Mouse (Mus musculus): Measurements from ENCODE around the gene Mycbpap. TPM values are rescaled to one million over a fixed set of nuclear protein-coding genes. Genes with fewer than 3 reads are reported as not detected.

Mycbpap gene
- polyA plus RNA-seq (2015; fragmentation: Nextera tagmentation; extraction: Ambion mirVana): 2.2 and 2.5 TPM in 2 replicates

DNA sequence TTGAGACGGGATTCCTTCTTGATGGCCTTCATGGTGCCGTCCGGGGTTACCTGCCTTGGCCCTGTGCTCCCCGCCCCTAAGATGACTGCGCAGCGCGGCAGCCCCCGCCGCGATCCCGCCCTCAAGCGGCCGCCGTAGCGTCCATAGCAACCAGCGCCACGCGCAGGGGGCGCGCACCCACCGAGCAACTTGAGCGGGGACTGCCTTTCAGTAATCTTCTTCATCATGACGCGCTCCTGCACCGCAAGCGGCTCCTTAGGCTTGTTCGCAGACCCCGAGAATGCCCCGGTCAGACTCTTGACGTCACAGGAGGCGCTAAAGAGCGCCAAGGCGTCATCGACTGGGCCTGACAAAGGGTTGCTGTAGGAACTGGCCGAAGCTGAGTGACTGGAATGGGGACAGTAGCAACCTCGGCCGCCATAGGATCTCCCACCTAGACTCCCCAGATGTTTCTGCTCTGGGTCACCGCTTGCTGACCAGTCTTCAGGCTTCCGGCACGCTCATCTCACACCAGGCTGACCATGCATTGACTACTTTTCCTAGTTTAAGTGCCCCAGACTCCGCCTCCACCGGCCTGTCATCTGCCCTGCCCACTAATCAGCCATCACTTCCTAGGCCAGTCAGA is at the start of gene Mycbpap:
TSS of gene Mycbpap (minus strand) at position 524 of the 625 bp plus-strand sequence.
- no peaks in the 10 kb centered on the region for H3K36me3 ChIP-seq (ENCODE audit: poor library complexity, severe bottlenecking)
- peak; percentile 71 for ATAC-seq
- 2% methylated on average over 39 of the region's 42 CpGs for WGBS
- peak within 1 kb of the TSS; percentile 70 for H3K9ac ChIP-seq
- H3K4me3 ChIP-seq: peak within 1 kb of the TSS; percentile 51
- H3K27me3 ChIP-seq: no peaks in the 10 kb centered on the region
- no peaks in the 10 kb centered on the region for H3K9me3 ChIP-seq (replicated peaks)
- peak within 1 kb of the TSS; percentile 94 for H3K4me2 ChIP-seq
- peaks cover 14% of the 10 kb centered on the region; the same call in 1 of the 2 replicates for H3K4me1 ChIP-seq
- no peak within 1 kb of the TSS for H3K27ac ChIP-seq

DNA sequence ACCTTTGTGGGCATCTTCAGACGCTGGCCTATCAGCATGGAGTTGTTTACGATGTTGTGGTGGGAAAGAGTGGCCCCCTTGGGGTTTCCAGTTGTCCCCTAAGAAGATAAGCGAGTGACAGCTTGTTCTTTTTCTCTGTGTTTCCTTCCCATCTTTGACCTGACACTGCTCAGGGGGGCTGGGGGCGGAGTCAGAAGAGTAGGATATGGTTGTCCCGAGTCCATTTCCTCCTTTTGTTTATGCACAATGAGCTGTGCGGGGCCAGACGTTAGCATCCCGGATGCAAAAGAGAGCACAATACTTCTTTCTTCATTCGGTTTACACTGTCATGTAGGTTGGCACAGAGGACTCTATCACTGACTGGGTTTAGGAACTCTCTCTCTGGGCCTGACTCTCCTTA is 49.1 kb upstream of the Mycbpap start:
- Histone ChIP-seq H3K4me1 (no peaks in the 10 kb centered on the region), H3K36me3 (ENCODE audit: poor library complexity, severe bottlenecking) (0 out of 2 replicates have a peak, but pooled peaks cover 3% of the 10 kb centered on the region), H3K27me3 (peaks cover 7% of the 10 kb centered on the region), H3K9ac (no peak overlapping the region), H3K4me3 (no peak overlapping the region), H3K9me3 (replicated peaks) (no peaks in the 10 kb centered on the region), H3K4me2 (no peak overlapping the region), H3K27ac (no peak overlapping the region)
- WGBS: 50% methylated on average over 9 of the region's 9 CpGs
- ATAC-seq: no peak

DNA sequence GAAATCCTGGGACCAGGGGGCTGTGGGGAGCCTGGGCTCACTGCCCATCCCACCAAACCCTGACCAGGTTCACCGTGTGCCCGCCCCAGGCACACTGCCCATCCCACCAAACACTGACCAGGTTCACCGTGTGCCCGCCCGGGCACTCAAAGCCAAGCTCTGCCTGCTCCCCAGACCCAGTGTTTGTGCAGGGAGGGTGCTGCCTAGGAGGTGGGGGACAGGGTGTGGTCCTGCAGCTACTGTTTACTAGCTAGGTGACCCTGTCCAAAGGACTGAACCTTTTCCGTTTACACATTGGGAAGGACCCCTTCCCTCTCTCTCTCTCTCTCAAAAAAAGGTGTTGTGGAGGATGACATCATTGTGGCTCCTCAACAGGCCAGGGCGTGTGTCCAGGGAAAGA is 45.8 kb upstream of the Mycbpap start:
- Histone ChIP-seq H3K27ac (no peak overlapping the region), H3K4me2 (no peak overlapping the region), H3K36me3 (ENCODE audit: poor library complexity, severe bottlenecking) (0 out of 2 replicates have a peak, but pooled peaks cover 3% of the 10 kb centered on the region), H3K9me3 (replicated peaks) (no peaks in the 10 kb centered on the region), H3K9ac (no peak overlapping the region), H3K4me1 (peaks cover 14% of the 10 kb centered on the region), H3K27me3 (peaks cover 26% of the 10 kb centered on the region), H3K4me3 (no peak overlapping the region)
- 92% methylated on average over 7 of the region's 7 CpGs for WGBS
- no peak for ATAC-seq

DNA sequence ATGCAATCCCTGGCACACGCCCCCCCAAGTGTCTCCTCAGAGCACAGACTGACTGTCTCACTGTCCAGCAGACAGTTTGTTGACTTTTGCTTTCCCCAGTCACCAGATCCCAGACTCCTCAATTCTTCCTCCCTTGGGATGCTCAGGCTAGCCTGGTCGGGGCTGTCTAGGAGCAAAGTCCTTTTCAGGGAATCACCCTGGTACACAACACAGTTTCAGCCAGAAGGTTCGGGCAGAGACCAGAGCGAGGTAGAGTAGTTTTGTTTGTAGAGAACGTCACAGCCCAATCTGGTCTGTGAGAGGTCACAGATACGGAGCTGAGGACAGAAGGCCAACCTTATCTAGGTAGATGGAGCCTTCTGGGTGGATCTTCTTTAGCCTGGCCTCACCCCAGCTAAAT is 45.0 kb upstream of the Mycbpap start:
- no peak for ATAC-seq

DNA sequence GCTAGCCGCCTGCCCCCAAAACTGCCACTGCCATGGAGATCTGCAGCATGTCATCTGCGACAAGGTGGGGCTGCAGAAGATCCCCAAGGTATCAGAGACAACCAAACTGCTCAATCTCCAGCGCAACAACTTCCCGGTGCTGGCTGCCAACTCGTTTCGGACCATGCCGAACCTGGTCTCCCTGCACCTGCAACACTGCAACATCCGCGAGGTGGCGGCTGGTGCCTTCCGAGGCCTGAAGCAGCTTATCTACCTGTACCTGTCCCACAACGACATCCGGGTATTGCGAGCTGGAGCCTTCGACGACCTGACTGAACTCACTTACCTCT is 43.6 kb upstream of the Mycbpap start:
- peaks cover 14% of the 10 kb centered on the region for H3K4me1 ChIP-seq
- H3K27me3 ChIP-seq: peaks cover 26% of the 10 kb centered on the region
- WGBS: 6% methylated on average over 16 of the region's 16 CpGs
- H3K27ac ChIP-seq: no peak overlapping the region
- H3K36me3 ChIP-seq (ENCODE audit: poor library complexity, severe bottlenecking): 0 out of 2 replicates have a peak, but pooled peaks cover 3% of the 10 kb centered on the region
- peak overlapping the region; percentile 61 for H3K4me2 ChIP-seq
- H3K9ac ChIP-seq: peak overlapping the region; percentile 37; the same call in 1 of the 2 replicates
- ATAC-seq: no peak
- peak overlapping the region; percentile 23 for H3K4me3 ChIP-seq
- H3K9me3 ChIP-seq (replicated peaks): no peaks in the 10 kb centered on the region

More for the DNA sequence above, 45.0 kb upstream of the Mycbpap start:
- Histone ChIP-seq H3K4me1 (peaks cover 14% of the 10 kb centered on the region), H3K36me3 (ENCODE audit: poor library complexity, severe bottlenecking) (0 out of 2 replicates have a peak, but pooled peaks cover 3% of the 10 kb centered on the region), H3K27me3 (peaks cover 26% of the 10 kb centered on the region), H3K4me2 (no peak overlapping the region), H3K9ac (no peak overlapping the region), H3K27ac (no peak overlapping the region), H3K4me3 (no peak overlapping the region), H3K9me3 (replicated peaks) (no peaks in the 10 kb centered on the region)
- WGBS: 83% methylated on average over 6 of the region's 6 CpGs

DNA sequence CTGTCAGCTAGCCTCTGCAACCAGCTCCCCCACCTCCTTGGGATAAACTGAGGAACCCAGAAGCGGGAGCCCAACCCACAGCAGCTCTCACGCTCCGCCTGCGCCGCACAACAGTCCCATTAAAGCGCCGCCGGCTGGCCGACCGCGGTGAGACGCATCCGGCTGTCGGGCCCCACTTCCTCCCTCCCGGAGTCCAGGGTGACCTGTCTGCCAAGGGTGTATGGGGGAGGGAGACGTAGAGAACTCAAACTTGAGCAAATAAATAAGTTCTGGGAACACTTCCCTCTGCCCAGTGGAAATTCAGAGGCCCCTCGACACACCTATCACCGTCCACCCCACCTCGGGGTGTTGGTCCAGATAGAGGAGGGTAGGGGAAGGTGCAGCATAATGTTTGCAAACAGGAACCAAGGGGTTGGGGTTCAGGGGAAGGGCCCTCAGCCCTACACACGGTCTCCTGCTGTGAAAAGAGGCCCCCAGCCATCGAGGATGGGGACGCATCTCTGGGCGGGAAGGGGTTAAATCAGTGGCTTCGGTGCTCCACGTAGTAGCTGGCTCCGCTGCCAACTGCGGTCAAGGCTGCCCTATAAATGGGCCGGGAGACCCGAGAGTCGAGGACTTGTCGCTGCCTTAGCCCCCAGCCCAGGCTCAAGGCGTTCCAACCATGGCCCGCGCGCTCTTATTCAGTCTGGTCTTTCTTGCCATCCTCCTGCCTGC is 43.1 kb upstream of the Mycbpap start, which contains the start of gene Chad:
TSS of gene Chad (plus strand) at position 611 of the 714 bp plus-strand sequence.
- WGBS: under 1% methylated on average over 35 of the region's 35 CpGs
- Histone ChIP-seq H3K27ac (no peak within 1 kb of the TSS), H3K36me3 (ENCODE audit: poor library complexity, severe bottlenecking) (0 out of 2 replicates have a peak, but pooled peaks cover 3% of the 10 kb centered on the region), H3K9ac (peak within 1 kb of the TSS; percentile 37), H3K4me2 (peak within 1 kb of the TSS; percentile 61), H3K9me3 (replicated peaks) (no peaks in the 10 kb centered on the region), H3K4me1 (peaks cover 14% of the 10 kb centered on the region), H3K27me3 (peaks cover 26% of the 10 kb centered on the region), H3K4me3 (peak within 1 kb of the TSS; percentile 23)
- ATAC-seq: 0 out of 2 replicates have a peak, but pooled peaks have one; percentile 21

DNA sequence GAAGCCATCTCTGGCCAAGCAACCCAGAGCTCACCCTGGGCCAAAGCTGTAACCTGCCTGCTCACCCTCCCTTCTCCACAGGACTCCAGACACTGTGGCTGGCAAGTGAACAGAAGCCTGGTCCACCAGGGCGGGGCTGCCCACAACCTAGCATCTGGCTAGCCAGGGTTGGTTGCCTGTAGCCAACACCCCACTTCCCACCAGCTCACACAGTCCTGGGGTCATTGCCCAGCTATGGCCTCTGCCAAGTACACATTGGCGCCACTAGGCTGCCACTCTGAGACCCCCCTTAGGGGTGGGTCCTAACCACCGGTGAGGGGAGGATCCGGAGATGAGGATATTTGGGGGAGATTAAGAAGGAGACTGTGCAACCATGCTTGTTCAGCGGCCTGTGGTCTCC is 42.3 kb upstream of the Mycbpap start:
- H3K27ac ChIP-seq: no peak overlapping the region
- peak overlapping the region; percentile 61 for H3K4me2 ChIP-seq
- peaks cover 14% of the 10 kb centered on the region for H3K4me1 ChIP-seq
- no peak overlapping the region for H3K9ac ChIP-seq
- no peak overlapping the region for H3K4me3 ChIP-seq
- no peaks in the 10 kb centered on the region for H3K9me3 ChIP-seq (replicated peaks)
- H3K27me3 ChIP-seq: peaks cover 26% of the 10 kb centered on the region
- no peaks in the 10 kb centered on the region for H3K36me3 ChIP-seq (ENCODE audit: poor library complexity, severe bottlenecking)
- no peak for ATAC-seq
- WGBS: 48% methylated on average over 5 of the region's 5 CpGs

DNA sequence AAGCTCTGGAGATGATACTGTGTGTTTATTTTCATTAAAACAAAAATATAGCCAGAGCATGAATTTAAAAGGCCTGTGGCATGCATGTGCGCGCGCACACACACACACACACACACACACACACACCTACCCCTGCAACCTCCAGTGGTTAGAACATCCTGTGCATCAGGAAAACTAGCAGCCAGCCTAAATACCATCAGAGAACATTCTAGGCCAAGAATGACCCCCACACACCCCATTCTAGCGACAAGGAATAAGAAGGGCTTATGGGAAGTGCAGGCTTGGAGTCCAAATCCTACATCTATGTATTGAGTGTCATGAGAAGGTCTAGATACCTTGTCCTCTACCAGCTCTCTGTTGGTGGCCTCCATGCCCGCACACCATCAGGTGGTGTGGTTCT is 41.8 kb upstream of the Mycbpap start:
- WGBS: 94% methylated on average over 5 of the region's 5 CpGs
- no peak for ATAC-seq
- peaks cover 14% of the 10 kb centered on the region for H3K4me1 ChIP-seq

DNA sequence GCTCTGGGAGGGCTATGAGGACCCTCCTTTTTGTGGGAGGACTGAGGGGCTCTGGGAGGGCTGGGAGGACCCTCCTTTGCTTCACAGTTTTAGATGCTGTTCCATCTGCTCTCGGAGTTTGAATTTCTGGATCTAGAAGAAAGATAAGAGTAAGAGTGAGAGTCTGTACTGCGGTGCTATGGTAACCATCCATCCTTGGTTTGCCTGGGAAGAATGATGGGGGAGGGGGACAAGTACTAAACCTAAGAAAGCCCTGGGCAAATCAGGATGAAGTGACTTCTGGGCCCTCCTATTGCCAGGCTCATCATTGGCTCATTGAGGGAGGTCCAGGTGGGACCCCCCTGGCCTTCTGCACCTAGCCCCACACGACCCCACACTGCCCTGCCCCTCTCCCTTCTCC is 36.7 kb upstream of the Mycbpap start:
- no peak overlapping the region for H3K9ac ChIP-seq
- H3K27ac ChIP-seq: no peak overlapping the region

More for the DNA sequence above, 41.8 kb upstream of the Mycbpap start:
- Histone ChIP-seq H3K27ac (no peak overlapping the region), H3K9me3 (replicated peaks) (no peaks in the 10 kb centered on the region), H3K27me3 (peaks cover 26% of the 10 kb centered on the region), H3K4me3 (no peak overlapping the region), H3K9ac (no peak overlapping the region), H3K36me3 (ENCODE audit: poor library complexity, severe bottlenecking) (no peaks in the 10 kb centered on the region), H3K4me2 (no peak overlapping the region)

DNA sequence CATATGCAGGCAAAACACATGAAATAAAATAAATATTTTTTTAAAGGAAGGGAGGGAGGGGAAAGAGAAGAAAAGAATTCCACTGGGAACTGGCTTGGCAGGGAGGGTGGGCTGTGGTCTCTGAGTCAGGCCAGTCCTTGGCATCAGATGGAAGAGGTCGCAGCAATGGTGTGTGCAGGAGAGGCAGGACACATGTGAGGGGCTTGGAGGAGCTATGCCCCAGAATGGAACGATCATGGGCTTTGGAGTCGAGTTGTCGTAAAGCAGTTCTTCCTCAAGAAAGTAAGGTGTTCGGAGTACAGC is 28.9 kb upstream of the Mycbpap start:
- Histone ChIP-seq H3K4me3 (no peak overlapping the region), H3K9ac (no peak overlapping the region), H3K4me2 (no peak overlapping the region), H3K4me1 (peaks cover 9% of the 10 kb centered on the region), H3K36me3 (ENCODE audit: poor library complexity, severe bottlenecking) (no peaks in the 10 kb centered on the region), H3K9me3 (replicated peaks) (no peaks in the 10 kb centered on the region), H3K27me3 (no peaks in the 10 kb centered on the region), H3K27ac (no peak overlapping the region)
- no peak for ATAC-seq
- 92% methylated on average over 5 of the region's 5 CpGs for WGBS

More for the DNA sequence above, 36.7 kb upstream of the Mycbpap start:
- Histone ChIP-seq H3K4me1 (no peaks in the 10 kb centered on the region), H3K36me3 (ENCODE audit: poor library complexity, severe bottlenecking) (no peaks in the 10 kb centered on the region), H3K4me2 (no peak overlapping the region), H3K4me3 (no peak overlapping the region), H3K27me3 (no peaks in the 10 kb centered on the region), H3K9me3 (replicated peaks) (no peaks in the 10 kb centered on the region)
- ATAC-seq: no peak
- WGBS: 77% methylated on average over 3 of the region's 3 CpGs

DNA sequence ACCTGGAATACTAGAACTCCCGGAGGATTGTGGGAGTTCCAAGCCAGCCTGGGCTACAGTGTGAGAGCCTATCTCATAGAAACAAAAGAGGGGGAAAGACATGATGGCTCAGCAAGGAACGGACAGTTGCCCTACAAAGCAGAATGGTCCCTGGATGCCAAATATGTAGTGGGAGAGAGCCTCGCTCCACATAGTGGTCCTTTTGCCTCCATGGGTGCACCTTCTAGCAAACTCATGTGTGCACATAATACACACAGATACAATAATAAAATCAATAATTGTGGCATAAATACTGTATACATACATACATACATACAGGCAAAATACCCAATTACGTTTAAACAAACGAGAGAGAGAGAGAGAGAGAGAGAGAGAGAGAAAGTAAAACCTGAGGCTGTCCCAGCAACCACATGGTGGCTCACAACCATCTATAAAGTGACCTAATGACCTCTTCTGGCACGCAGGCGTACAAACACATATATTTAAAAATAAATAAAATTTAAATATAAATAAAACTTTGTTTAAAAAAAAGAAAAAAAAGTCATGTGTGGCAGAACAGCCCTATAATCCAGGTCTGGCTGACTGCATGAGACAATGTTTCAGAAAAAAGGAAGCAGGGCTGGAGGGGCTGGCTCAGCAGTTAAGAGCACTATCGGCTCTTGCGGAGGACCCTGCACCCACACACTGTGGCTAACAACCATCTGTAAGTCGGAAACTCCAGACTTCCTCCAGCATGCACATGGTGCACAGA is 28.3 kb upstream of the Mycbpap start:
- H3K9me3 ChIP-seq (replicated peaks): no peaks in the 10 kb centered on the region
- 0 out of 2 replicates have a peak, but pooled peaks have one; percentile 2 for ATAC-seq
- no peaks in the 10 kb centered on the region for H3K36me3 ChIP-seq (ENCODE audit: poor library complexity, severe bottlenecking)
- no peak overlapping the region for H3K4me3 ChIP-seq
- H3K9ac ChIP-seq: no peak overlapping the region
- WGBS: 85% methylated on average over 10 of the region's 10 CpGs
- H3K27me3 ChIP-seq: no peaks in the 10 kb centered on the region
- no peak overlapping the region for H3K4me2 ChIP-seq
- H3K27ac ChIP-seq: no peak overlapping the region
- peaks cover 9% of the 10 kb centered on the region for H3K4me1 ChIP-seq
